Mouse (Mus musculus) heart, adult 2 months (tissue): ENCODE results near the gene BC005537. TPM values are rescaled to one million over a fixed set of nuclear protein-coding genes. Genes with fewer than 3 reads are reported as not detected.

Experiments
- DNase-seq, 2 experiments: peaks; one replicate each; pipeline ENCODE4 v3.0.0; 2021
- H3K27ac ChIP-seq: fragments of 200-600 bp; 2 replicates; pipeline ENCODE4 v1.8.1; 2022
- H3K27me3 ChIP-seq: fragments of 200-500 bp; 2 replicates; pipeline ENCODE4 v1.6.1; 2012; ENCODE audit warnings: mild to moderate bottlenecking, low read length, inconsistent platforms, mixed read lengths; ENCODE audit not compliant: control insufficient read depth, insufficient read depth
- H3K36me3 ChIP-seq: fragments of 200-500 bp; 2 replicates; pipeline ENCODE4 v1.6.1; 2012; ENCODE audit warnings: low read length, inconsistent platforms; ENCODE audit not compliant: control insufficient read depth, insufficient read depth
- H3K4me1 ChIP-seq: fragments of 200-500 bp; 2 replicates; pipeline ENCODE4 v1.6.1; 2011; ENCODE audit warnings: low read length; ENCODE audit not compliant: control insufficient read depth, insufficient read depth
- H3K4me3 ChIP-seq: fragments of 200-600 bp; 2 replicates; pipeline ENCODE4 v1.8.1; 2022
- H3K79me2 ChIP-seq: fragments of 200-500 bp; replicated peaks from 2 replicates; pipeline ENCODE4 v1.6.1; 2012; ENCODE audit warnings: mild to moderate bottlenecking, inconsistent platforms, low read length, moderate library complexity, mixed read lengths; ENCODE audit not compliant: control insufficient read depth, insufficient read depth
- H3K9ac ChIP-seq: fragments of 200-500 bp; 2 replicates; pipeline ENCODE4 v1.6.1; 2012; ENCODE audit warnings: low read depth, mild to moderate bottlenecking, control low read depth, inconsistent platforms, low read length, mixed read lengths
- CTCF ChIP-seq: fragments of 200-600 bp; IDR thresholded peaks from 2 replicates; pipeline ENCODE4 v1.8.1; 2022; ENCODE audit warnings: antibody characterized with exemption, mild to moderate bottlenecking, moderate library complexity
- EP300 ChIP-seq: fragments of 200-500 bp; IDR thresholded peaks from 2 replicates; pipeline ENCODE4 v1.6.1; 2011; ENCODE audit warnings: low read depth, low read length, control low read depth; ENCODE audit not compliant: insufficient read depth
- POLR2A ChIP-seq: fragments of 200-500 bp; IDR thresholded peaks from 2 replicates; pipeline ENCODE4 v1.6.1; 2011; ENCODE audit warnings: mild to moderate bottlenecking, low read depth, low read length, control low read depth; ENCODE audit not compliant: insufficient read depth
- WGBS: fragments of 180-500 bp; shearing (Covaris S2); methylation state at CpG from one replicate; pipeline ENCODE4 v1.1.7; 2018; 5-methylcytosine and 5-hydroxymethylcytosine counted together
- intact Hi-C: fragments of 180-260 bp; cut with DNase I; formaldehyde crosslinking; loops from one replicate; pipeline ENCODE4 v1.15.1; 2025
- polyA plus RNA-seq: library from polyadenylated mRNA; depleted of rRNA; stranded (reverse); fragments of >200 nt; gene quantifications from 2 replicates; pipeline ENCODE4 v1.2.3, GENCODE M21; 2012; rRNA removed
- total RNA-seq, 2 experiments: library from RNA; stranded (reverse); gene quantifications; 2 replicates each; pipeline ENCODE4 v1.2.3; 2021

The BC005537 gene
- total and polyA plus RNA-seq, 3 experiments: 30.7 to 126 (median 111) TPM

DNA sequence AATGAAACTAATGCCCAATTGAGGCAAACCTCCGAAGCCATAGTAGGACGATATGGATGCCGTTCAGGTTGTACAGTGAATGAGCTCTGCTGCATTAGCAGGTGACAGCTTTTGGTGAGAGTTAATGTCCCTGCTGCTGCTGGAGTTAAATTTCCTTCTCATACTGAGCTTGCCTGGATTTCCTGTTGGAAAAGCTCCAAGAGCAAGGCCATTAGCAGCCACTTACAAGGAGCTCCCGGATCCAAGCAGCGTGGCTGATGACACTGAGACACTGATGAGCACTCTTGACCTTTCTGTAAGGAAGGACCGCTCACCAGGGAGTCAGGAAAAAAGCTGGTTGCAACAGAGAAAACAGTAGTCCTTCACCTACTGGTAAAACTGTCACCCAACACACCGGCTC is 60.6 kb downstream of the BC005537 start:
- Histone ChIP-seq H3K27ac (no peak overlapping the region), H3K79me2 (no peaks in the 10 kb centered on the region), H3K4me3 (no peak overlapping the region), H3K27me3 (no peaks in the 10 kb centered on the region), H3K9ac (no peak overlapping the region), H3K4me1 (no peaks in the 10 kb centered on the region; the same call in 1 of the 2 replicates), H3K36me3 (no peaks in the 10 kb centered on the region)
- intact Hi-C loops: no loop called here
- TF ChIP-seq CTCF: no peak
- TF ChIP-seq EP300: no peak
- TF ChIP-seq POLR2A: no peak
- no peak for DNase-seq
- 49% methylated on average over 7 of the region's 7 CpGs for WGBS

DNA sequence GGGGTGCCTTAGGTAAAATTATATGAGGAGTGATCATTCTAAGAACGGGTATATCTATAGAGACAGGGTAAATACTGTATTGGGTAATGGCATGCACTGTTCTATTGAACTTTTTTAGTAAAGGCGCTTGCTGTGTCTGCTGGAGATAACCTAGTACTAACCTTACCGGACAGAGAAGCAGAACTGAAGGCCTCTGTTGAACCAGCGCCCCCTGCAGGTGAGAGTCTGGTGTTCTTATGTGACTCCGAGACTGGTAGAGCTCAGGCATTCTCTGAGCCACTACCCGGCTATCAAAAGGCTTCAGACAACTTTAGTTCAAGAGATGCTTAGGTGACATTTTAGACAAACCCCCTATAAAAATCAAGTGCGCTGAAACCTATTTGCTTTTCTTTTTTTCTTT is 61.1 kb downstream of the BC005537 start:
- 59% methylated on average over 7 of the region's 7 CpGs for WGBS
- TF ChIP-seq CTCF (peak; percentile 68), POLR2A (no peak)
- Histone ChIP-seq H3K27ac (no peak overlapping the region), H3K4me3 (no peak overlapping the region), H3K27me3 (no peaks in the 10 kb centered on the region), H3K9ac (no peak overlapping the region), H3K79me2 (no peaks in the 10 kb centered on the region), H3K4me1 (no peaks in the 10 kb centered on the region), H3K36me3 (no peaks in the 10 kb centered on the region)
- DNase-seq: peak; percentile 39 to 56
- intact Hi-C loops: no loop called here

Other genes starting within 250 kb of the BC005537 start
- gene Ripor2, start 219.5 kb upstream of the BC005537 start, total RNA-seq: 1 to 10 TPM; 7.4 to 8.2 TPM
- gene Ripor2, start 219.5 kb upstream of the BC005537 start, polyA plus RNA-seq: 4.7 and 5.5 TPM in 2 replicates
- not detected for gene Armh2, start 60.4 kb upstream of the BC005537 start, total RNA-seq
- not detected in 2 replicates for gene Armh2, start 60.4 kb upstream of the BC005537 start, polyA plus RNA-seq
- gene Gmnn, start 39.7 kb upstream of the BC005537 start, total RNA-seq: 10 to 100 TPM; 45.9 to 72.3 TPM
- gene Gmnn, start 39.7 kb upstream of the BC005537 start, polyA plus RNA-seq: 12.9 and 18.4 TPM in 2 replicates
- 100 to 1,000 TPM; 383 to 456 TPM for gene Acot13, start 29.9 kb downstream of the BC005537 start, total RNA-seq
- 365 and 457 TPM in 2 replicates for gene Acot13, start 29.9 kb downstream of the BC005537 start, polyA plus RNA-seq
- 10 to 100 TPM; 12.0 to 13.1 TPM for gene Tdp2, start 30.0 kb downstream of the BC005537 start, total RNA-seq
- gene Tdp2, start 30.0 kb downstream of the BC005537 start, polyA plus RNA-seq: 8.0 and 14.5 TPM in 2 replicates
- under 1 TPM in 1 of 2 experiments, not detected in 1; 0.05 TPM for gene D130043K22Rik, start 43.5 kb downstream of the BC005537 start, total RNA-seq
- 0.04 TPM in 1 of 2 replicates, not detected in the other for gene D130043K22Rik, start 43.5 kb downstream of the BC005537 start, polyA plus RNA-seq
- 10 to 100 TPM; 26.7 to 28.7 TPM for gene Aldh5a1, start 136.0 kb downstream of the BC005537 start, total RNA-seq
- 9.6 and 16.2 TPM in 2 replicates for gene Aldh5a1, start 136.0 kb downstream of the BC005537 start, polyA plus RNA-seq
- gene Gpld1, start 141.5 kb downstream of the BC005537 start, total RNA-seq: 1 to 10 TPM; 2.1 to 2.7 TPM
- gene Gpld1, start 141.5 kb downstream of the BC005537 start, polyA plus RNA-seq: 0.98 and 1.6 TPM in 2 replicates
- gene Mrs2, start 218.7 kb downstream of the BC005537 start, total RNA-seq: 10 to 100 TPM; 46.8 to 49.3 TPM
- 24.1 and 57.1 TPM in 2 replicates for gene Mrs2, start 218.7 kb downstream of the BC005537 start, polyA plus RNA-seq